Mouse (Mus musculus) cerebellum, postnatal 10 days (tissue): ENCODE data around the gene Csrnp1.

ENCODE experiments used
- DNase-seq, 2 experiments: peaks; one replicate each; pipeline ENCODE4 v3.0.0; 2021; ENCODE audit warnings: mixed read lengths in 2 of 2

Csrnp1 gene

DNA sequence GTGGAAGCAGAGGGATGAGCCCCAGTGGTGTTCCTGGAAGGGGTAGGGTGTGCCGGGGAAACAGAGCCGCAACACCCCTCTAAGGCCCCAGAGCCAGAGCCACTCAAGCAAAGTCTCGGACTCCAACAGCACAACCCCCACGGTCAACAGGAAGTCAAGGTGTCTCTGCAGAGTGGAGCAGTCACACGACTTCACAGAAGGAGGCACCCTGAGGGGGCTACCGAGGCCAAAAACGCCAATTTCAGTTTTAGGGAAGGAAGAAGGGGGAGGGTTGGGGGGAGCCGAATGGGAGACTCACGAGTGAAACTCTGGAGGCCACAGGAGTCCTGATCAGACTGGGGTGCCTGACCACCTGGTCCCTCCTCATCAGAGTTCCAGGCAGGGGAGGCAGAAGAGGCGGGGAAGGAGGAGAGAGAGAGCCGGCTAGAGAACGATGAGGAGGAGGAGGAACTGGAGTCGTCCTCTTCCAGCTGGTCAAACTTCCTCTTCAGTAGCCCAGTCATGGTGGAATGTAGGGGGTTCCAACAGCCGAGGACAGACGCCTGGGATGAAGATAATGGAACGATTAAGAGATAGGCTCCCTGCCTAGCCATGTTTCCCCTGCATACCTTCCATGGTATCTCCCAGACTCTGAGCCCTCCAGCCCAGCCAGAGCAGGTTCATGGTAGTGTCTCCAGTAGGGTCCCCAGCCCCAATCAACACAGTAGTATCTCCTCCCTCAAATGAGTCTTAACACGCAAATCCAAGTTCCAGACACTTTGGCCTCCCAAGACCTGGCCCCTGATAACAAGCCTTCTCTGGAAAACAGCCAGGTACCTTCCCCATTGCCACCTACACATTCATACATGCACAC, 7.5 kb downstream of the Csrnp1 start:
- DNase-seq, result no peak

- DNase-seq, result no peak
Measured at GRCm38 (mm10) chr9:119975286-119975685, 9.2 kb downstream of the Csrnp1 start.

DNA sequence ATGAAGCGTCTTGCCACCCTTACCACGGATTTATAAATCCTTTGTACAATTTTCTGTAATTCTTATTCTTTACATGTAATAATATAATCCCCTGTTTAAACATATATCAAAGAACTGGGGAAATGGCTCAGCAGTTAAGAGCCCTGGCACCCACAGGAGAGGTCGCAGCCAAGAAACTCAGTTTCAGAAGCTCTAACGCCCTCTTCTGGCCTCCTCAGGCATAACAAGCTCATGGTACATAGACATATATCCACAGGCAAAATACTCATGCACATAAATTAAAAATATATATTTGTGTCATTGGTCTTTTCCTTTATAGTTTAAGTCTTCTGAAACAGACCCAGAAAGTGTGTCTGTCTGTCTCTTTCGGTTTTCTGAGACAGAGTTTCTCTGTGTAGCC, 9.8 kb downstream of the Csrnp1 start:
- DNase-seq, result peak; percentile 40 to 53

DNA sequence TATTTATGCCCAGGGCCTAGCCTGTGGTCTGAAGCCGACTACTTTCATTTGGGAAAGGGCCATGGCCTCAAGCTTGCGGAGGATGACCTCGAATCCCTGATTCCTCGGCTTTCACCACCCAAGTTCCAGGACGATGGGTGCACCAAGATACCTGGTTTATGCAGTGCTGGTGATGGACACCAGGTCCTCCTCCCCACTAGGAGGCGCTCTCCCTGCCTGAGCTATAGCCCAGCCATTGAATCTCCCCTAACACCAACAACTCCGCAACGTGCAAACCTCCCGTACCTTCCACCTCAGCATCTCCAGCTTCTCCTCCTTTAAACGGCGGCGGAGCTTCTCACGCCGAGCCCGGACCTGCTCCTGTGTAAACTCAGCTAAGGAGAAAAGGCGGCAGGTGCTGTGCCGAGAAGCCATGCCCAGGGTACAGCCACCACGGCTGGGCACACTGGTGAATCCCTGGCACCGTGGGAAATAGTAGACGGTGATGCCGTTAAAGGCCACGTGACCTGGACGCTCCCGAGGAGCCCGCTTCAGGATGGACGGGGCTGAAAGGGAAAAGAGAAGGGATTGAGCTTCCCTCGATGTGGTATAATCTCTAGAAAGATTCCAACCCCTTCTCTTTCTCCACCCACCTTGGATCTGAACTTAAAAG, 10.5 kb downstream of the Csrnp1 start:
- DNase-seq, result peak; percentile 67 to 77

- DNase-seq, result peak; percentile 76 to 79
Measured at GRCm38 (mm10) chr9:119973281-119973680, 11.2 kb downstream of the Csrnp1 start.

GRCm38 (mm10) chr9:119972582-119972981, 11.9 kb downstream of the Csrnp1 start:
- DNase-seq, result peak; percentile 89 to 91

GRCm38 (mm10) chr9:119972166-119972565, 12.3 kb downstream of the Csrnp1 start:
- peak; percentile 54 to 63 for DNase-seq

DNA sequence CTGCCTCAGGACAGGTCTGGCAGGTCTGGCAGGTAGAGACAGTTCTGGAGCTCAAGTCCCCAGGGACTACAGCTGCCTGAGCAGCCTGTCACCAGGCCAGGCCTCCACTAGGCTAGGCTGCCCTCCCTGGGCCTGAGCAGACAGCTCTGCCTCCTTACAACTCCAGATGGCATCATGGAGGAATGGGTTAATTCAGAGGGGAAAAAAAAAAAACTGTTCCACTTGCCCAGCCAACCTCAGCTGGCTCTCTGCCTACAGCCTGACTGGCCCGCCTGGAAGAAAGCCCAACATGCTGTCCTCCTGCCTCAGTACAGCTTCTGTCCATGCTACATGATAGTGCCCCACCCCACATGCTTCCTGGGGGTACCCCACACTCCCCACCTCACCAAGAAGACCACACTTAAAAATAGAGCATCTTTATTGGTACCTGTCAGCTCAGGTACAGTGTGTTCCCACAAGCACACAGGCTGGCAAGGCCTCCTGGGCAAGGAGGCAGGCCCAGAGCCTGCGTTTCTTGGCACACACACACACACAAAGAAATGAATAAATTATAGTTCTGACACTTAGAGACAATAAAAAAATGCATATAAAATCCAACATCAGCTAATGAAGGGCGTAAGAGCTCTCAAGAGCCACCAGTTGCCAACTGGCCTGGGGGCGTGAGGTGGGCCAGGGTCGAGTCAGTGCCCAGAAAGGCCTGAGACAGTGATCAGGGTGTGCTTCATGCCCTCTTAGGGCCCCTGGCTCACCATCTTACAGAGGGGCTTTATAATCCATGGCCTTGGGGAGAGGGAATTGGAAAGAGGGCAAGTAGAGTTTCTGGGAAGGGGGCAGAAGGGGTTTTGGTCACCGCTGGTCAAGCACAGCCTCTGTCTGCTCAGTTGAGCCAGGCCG, 13.4 kb downstream of the Csrnp1 start:
- DNase-seq, result peak; percentile 97 to 98

- peak; percentile 84 to 87 for DNase-seq
Measured at GRCm38 (mm10) chr9:119970221-119970620, 14.2 kb downstream of the Csrnp1 start.

DNA sequence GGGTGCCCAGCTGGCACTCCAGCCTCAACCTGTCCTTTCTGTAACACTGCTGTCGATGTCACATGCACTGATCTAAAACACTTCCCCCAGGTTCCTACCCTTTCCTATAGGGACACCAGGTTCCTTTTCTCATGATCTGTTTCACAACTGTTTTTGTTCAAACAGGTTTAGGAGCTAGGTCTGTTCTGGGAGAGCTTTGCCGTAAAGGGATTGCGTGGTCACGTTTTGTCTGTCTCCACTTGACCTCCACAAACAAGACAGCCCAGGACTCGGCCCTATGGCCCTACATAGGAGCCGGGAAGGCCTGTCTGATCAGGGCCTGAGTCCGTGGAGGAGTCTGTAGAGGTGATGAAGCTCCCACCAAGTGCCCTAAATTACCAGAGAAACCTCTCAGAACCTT, 14.6 kb downstream of the Csrnp1 start:
- no peak for DNase-seq

DNA sequence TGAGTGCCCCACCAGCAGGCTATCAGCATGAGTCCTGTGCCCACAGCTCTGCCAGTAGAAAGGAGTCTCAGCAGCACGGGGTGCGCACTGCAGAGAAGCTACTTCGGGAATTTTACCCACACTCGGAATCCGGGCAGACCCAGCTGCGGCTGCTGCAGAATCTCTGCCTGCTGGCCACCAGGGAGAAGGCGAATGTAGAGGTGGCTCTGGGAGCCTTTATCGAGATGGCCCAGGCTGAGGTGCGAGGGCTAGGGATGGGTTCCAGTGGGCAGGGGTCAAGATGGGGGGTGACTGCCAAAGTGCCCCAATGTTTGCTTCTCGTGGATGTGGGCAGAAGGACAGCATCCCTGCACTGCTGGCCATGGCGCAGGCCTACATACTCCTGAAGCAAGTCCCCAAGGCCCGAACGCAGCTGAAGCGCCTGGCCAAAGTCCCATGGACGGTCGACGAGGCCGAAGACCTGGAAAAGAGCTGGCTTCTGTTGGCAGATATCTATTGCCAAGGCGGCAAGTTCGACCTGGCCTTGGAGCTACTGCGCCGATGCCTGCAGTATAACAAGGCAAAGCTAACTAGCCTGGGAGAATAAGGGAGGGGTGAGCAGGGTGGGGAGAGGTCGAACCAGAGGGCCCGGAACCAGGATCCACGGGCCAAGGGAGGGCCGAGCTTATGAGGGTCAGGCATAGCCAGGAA, 18.1 kb downstream of the Csrnp1 start:
- peak; percentile 58 to 65 for DNase-seq

DNA sequence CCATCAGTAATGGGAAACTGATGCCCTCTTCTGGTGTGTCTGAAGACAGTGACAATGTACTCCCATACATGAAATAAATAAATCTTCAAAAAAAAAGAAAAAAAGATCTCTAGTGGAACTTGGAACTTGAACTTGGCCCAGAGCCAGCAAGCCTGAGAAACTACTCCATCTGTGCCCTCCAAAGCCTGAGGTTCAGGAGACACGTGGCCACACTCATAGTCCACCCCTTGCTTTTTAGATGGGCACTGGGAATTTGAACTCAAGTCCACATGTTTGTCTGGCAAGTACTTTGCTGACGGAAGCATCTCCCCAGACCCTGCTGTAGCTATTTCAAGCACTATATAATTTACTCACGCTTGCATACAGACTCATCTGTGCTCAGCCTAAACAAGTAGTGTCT, 19.3 kb downstream of the Csrnp1 start:
- peak; percentile 56 to 57 for DNase-seq

DNA sequence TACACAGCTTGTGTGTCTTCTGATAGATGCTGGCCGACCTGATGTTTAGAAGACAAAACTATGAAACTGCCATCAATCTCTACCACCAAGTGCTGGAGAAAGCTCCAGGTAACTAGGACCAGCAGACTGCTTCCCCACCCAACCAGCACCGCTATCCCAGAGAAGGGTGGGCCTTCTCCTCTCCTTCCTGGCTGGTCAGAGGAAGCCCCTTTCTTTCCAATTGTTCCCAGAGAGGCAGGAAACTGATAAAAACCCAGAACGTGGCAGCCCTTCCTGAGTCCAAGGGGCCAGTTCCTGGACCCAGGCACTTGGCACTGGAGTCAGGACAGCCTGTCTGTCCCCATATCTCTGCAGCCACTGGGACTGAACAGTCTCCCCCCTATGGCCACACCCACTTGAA, 20.3 kb downstream of the Csrnp1 start:
- DNase-seq, result no peak

DNA sequence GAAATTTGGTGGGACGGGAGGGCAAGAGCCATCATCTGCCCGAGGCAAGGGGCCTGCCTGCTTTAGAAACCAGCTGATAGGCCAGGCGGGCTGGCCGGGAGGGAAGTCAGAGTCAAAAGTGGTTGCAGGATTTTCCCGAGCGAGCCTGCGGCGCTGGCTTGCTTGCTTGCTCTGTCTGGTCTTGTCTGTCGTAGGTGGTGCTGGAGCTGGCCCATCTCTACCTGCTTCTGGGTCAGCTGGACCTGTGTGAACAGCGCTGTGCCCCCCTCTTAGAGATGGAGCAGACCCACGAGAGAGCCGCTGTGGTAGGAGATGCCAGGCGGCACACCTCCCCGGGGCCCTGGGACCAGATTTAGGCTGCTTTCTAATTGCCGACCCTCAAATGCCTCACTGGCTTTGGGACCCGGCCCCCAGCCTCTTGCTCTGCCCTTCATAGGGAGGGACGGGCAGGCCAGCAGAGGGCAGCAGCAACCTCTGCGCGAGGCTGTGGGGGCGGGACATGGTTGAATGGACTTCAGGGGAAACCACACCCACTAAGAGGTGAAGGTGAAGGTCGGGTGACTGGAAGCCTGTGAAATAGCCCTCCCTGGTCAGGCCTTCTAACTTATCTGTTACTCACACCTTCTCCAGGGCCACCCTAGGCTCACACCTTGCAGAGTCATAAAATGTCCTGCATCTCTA, 21.3 kb downstream of the Csrnp1 start:
- DNase-seq, result peak; percentile 81

DNA sequence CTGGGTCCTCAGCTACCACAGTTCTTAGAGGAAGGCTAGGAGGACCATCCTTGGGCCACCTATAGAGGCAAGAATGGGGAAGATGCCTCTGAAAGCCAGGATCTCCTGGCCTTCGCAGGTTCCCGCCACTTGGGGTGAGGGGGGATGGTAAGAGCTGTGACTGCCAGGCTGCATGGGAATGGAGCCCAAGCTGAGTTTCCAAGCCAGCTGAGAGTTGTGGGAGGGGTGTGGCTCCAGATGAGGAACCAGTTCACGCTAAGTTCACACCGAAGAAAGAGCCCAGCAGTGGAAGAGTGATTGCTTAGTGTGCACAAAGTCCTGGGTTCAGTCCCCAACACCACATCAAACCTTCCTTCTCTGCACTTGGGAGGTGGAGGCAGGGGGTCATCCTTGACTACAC, 22.2 kb downstream of the Csrnp1 start:
- DNase-seq, result no peak

GRCm38 (mm10) chr9:119958835-119959234, 25.6 kb downstream of the Csrnp1 start:
- no peak for DNase-seq

DNA sequence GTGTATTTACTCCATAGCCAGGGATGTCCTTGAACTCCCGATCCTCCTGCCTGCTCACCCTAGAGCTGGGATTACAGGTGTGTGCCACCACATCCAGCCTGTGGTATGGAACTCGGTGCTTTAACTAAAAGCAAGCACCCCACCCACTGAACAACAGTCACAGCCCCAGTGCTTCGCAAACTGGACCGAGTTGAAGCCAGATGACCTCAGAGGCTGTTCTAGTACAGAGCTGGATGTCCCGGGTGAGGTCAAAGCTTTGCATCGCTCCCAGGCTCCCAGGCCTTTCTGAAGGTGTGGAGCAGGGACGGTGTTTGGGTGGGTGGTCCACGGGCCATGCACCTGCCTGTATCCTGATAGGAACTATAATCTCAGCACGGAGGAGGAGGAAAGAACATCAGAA, 33.1 kb downstream of the Csrnp1 start:
- no peak for DNase-seq

- DNase-seq, result peak in 1 of 2 experiments; percentile 53
Measured at GRCm38 (mm10) chr9:119950434-119950833, 34.0 kb downstream of the Csrnp1 start.

DNA sequence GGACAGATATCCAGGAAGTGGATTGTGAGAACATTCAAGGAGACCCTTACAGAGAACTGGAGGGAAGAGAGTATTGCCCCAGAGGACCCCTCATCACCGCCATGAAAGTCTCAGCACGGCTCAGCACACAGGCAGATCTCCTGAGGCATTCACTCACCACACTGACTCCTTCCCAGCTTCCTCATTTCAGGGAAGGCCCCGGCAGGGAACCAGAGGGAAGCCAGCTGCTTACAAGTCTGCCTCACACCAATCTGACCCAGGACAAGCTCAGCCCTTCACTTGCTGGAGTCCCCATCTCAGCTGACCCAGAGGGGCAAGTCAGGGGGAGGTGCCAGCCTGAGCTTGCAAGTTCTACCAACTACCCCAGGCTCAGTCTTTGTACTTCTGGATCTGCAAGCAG, 35.7 kb downstream of the Csrnp1 start:
- DNase-seq, result no peak

DNA sequence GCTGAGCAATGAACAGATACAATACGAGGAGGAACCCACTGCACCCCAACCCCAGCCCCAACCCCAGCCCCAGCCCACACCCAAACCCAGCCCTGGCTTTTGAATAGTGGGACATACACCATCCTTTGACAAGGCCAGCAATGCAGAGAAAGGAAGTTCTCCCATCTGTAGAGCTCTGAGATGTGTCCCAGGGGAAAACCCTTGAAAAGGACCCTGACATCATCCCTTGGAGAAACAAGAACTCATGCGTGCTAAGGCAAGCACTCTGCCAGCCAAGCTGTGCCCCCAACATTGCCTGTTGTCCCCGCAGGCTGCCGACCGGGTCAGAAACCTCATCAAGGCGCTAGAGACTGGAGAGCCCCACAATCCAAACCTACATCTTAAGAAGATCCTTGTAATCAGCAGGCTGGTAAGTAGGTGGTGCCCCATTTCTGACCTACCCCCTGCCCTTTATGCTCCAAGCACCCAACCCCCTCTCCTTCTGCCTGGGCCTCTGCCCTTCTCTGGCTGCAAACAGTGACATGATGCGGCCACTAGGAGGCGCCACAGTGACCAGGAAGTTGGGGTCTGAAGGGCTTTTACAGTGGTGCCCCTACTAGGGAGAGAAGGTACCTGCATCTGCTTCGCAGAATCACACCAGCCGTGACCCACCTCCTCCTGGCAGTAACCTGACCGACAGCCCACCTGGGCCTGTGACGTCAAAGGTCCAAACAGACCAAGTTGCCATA, 39.1 kb downstream of the Csrnp1 start:
- peak in 1 of 2 experiments; percentile 49 for DNase-seq

DNA sequence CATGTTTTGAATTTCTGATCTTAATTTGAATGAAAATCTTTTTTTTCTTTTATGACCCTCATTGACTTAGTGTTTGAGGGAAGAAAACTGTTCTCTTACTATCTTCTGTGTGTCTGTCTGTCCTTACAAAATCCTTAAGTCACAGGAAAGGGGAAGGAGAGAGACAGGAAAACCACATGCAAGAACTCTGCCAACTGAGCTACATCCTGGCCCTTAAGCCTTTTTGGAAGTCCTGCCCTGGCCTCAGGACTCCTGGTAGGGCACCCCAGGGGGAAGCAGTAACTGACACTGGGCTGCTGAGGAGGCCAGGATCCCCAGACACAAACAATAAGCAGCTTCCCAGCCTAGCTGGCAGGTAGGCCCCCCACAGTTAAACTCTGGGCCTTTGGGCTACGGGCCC, 41.1 kb downstream of the Csrnp1 start:
- DNase-seq, result no peak
